Mouse (Mus musculus) hindbrain, postnatal 0 days (tissue): ENCODE measurements around the gene Fam167b. TPM values are rescaled to one million over a fixed set of nuclear protein-coding genes. Genes with fewer than 3 reads are reported as not detected.

Experiments
- ATAC-seq: fragments of 200-750 bp; cut with Nextera tagmentation; 2 replicates; pipeline ENCODE4 v1.8.0; 2017; ENCODE audit warnings: mild to moderate bottlenecking, moderate TSS enrichment, moderate library complexity
- DNase-seq: peaks from one replicate; pipeline ENCODE4 v3.0.0-alpha.2; 2015; ENCODE audit warnings: low spot score
- H3K27ac ChIP-seq: fragments of 300-500 bp; sonication (generic); 2 replicates; pipeline ENCODE4 v1.5.1; 2014; ENCODE audit warnings: mild to moderate bottlenecking
- H3K27me3 ChIP-seq: fragments of 300-500 bp; sonication (generic); 2 replicates; pipeline ENCODE4 v1.6.1; 2014; ENCODE audit warnings: low read length, mixed read lengths; ENCODE audit not compliant: insufficient read depth
- H3K36me3 ChIP-seq: fragments of 300-500 bp; sonication (generic); 2 replicates; pipeline ENCODE4 v1.6.1; 2014; ENCODE audit warnings: low read length, mixed read lengths; ENCODE audit not compliant: insufficient read depth
- H3K4me1 ChIP-seq: fragments of 300-500 bp; sonication (generic); 2 replicates; pipeline ENCODE4 v1.6.1; 2014; ENCODE audit warnings: antibody characterized with exemption, low read length, mixed read lengths; ENCODE audit not compliant: insufficient read depth
- H3K4me2 ChIP-seq: fragments of 300-500 bp; sonication (generic); 2 replicates; pipeline ENCODE4 v1.6.1; 2014; ENCODE audit warnings: low read depth, mild to moderate bottlenecking, low read length, moderate library complexity, mixed read lengths
- H3K4me3 ChIP-seq: fragments of 300-500 bp; sonication (generic); 2 replicates; pipeline ENCODE4 v1.5.1; 2014; ENCODE audit warnings: low read length
- H3K9ac ChIP-seq: fragments of 300-500 bp; sonication (generic); replicated peaks from 2 replicates; pipeline ENCODE4 v1.6.1; 2014; ENCODE audit warnings: mild to moderate bottlenecking, low read length, moderate library complexity, mixed read lengths
- H3K9me3 ChIP-seq: fragments of 300-500 bp; sonication (generic); 2 replicates; pipeline ENCODE4 v1.6.1; 2016; ENCODE audit warnings: low read length, mixed read lengths
- CTCF ChIP-seq: IDR thresholded peaks from 2 replicates; pipeline ENCODE4 v1.5.1; 2016; ENCODE audit warnings: antibody characterized with exemption, control low read depth, low read depth
- WGBS: fragments of 180-500 bp; shearing (Covaris S2); extraction: QIAGEN DNeasy Blood & Tissue Kit; methylation state at CpG from one replicate; pipeline ENCODE4 v1.1.7; 2014; 5-methylcytosine and 5-hydroxymethylcytosine counted together
- polyA plus RNA-seq: library from polyadenylated mRNA; unstranded; fragments of >200 nt; fragmentation: Nextera tagmentation; extraction: Ambion mirVana; gene quantifications from 2 replicates; pipeline ENCODE4 v1.2.1, GENCODE M21; 2015
- total RNA-seq: library from RNA; depleted of rRNA; stranded (reverse); fragments of >200 nt; gene quantifications from 2 replicates; pipeline ENCODE4 v1.2.3, GENCODE M21; 2014; rRNA removed

Gene Fam167b
- total RNA-seq (not detected in 2 replicates), polyA plus RNA-seq (0.33 and 0.48 TPM in 2 replicates)

DNA sequence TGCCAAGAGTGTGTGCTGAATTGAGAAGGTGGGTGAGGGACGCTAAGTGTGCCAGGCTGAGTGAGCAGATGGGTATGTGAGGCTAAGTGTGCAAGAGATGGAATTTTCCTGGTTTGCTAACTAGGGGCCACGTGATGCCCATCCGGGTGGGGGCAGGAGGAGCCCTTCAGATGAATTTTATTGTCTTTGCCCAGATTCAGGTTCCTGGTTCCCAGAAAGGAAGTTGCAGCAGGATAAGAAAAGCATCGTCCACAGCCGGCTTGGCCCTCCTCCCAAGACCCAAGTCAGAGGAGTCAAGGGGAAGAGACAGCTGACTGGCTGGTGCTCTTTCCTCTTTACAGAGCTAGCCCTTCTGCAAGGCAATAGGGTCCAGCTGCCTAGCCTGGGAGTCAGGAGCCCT lies at the start of gene Fam167b:
Fam167b (minus strand) TSS at position 84 of the 400 bp plus-strand sequence.
- Histone ChIP-seq H3K27ac (no peak within 1 kb of the TSS), H3K4me3 (no peak within 1 kb of the TSS), H3K4me2 (peak within 1 kb of the TSS; percentile 36), H3K9me3 (no peaks in the 10 kb centered on the region), H3K27me3 (no peaks in the 10 kb centered on the region), H3K4me1 (no peaks in the 10 kb centered on the region; the same call in 1 of the 2 replicates), H3K9ac (no peak within 1 kb of the TSS), H3K36me3 (no peaks in the 10 kb centered on the region)
- no peak for DNase-seq
- no peak for TF ChIP-seq CTCF
- ATAC-seq, result no peak
- 88% methylated on average over 5 of the region's 5 CpGs for WGBS

DNA sequence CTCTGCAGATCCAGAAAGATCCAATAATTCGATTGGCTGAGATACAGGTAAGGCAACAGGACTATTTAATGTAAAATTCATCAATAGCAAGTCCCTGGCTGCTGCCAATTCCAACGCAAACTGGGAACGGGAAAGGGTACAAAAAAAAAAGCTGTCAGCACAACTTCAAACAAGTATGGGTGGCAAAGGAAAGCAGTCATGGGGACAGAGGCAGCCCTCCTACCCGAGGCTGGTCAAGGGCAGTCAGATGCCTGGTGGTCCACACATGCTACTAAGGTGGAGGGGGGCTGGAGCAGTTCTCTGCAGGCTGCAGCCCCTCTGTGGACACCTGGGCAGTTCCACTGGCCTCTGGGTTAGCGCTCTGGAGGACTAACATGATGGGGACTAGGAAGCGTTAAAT lies 47.7 kb upstream of the Fam167b start:
- no peaks in the 10 kb centered on the region for H3K9me3 ChIP-seq
- no peak for TF ChIP-seq CTCF
- peaks cover 34% of the 10 kb centered on the region for H3K4me1 ChIP-seq
- peak overlapping the region; percentile 98; the same call in 1 of the 2 replicates for H3K27ac ChIP-seq
- H3K4me2 ChIP-seq, result no peak overlapping the region
- no peak for ATAC-seq
- no peak overlapping the region for H3K9ac ChIP-seq
- no peak overlapping the region for H3K4me3 ChIP-seq
- H3K27me3 ChIP-seq, result no peaks in the 10 kb centered on the region
- DNase-seq, result no peak
- 71% methylated on average over 6 of the region's 6 CpGs for WGBS
- peaks cover 45% of the 10 kb centered on the region for H3K36me3 ChIP-seq

DNA sequence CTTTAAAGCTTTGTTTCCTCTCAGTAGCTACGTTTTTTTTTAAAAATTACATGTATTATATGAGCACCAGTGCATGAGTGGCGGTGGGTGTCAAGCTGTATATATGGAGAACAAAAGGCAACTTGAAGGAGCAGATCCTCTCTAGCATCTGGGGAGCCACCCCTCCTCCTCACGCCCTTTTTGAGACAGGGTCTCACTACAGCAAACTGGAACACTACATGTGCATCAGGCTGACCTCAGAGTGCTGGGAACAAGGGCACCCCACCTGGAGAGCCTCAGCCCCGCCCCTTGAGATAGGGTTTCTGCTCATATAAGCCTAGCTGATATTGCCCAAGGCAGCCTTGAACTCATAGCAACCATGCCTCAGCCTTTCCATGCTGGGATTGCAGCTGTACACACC lies 47.1 kb upstream of the Fam167b start:
- H3K36me3 ChIP-seq, result peaks cover 40% of the 10 kb centered on the region
- H3K4me1 ChIP-seq, result peaks cover 35% of the 10 kb centered on the region
- ATAC-seq (no peak), DNase-seq (no peak)
- peak overlapping the region; percentile 98 for H3K27ac ChIP-seq
- H3K27me3 ChIP-seq, result no peaks in the 10 kb centered on the region
- no peak for TF ChIP-seq CTCF
- 39% methylated on average over 4 of the region's 4 CpGs for WGBS
- H3K9me3 ChIP-seq, result no peaks in the 10 kb centered on the region
- H3K9ac ChIP-seq, result peak overlapping the region; percentile 46; the same call in 1 of the 2 replicates
- peak overlapping the region; percentile 89 for H3K4me2 ChIP-seq
- H3K4me3 ChIP-seq, result no peak overlapping the region

DNA sequence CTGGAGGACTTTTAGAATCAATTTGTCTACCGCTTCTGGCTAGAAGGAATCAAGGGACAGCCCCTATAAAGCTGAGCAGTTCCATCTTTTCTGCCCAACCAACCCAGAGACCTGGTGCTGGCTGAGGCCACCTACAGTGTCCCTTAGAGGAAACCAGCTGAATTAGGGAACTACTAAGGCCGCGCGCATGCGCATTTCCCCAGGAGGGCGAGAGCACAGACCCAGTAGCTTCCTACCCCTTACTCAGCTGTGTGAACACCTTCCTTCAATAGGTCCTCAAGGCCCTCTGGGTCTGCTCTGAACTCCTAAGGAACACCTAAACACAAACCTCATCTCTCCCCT lies 46.7 kb upstream of the Fam167b start:
- Histone ChIP-seq H3K27me3 (no peaks in the 10 kb centered on the region), H3K4me1 (peaks cover 35% of the 10 kb centered on the region), H3K9me3 (no peaks in the 10 kb centered on the region), H3K9ac (peak overlapping the region; percentile 46), H3K4me2 (peak overlapping the region; percentile 89), H3K36me3 (peaks cover 35% of the 10 kb centered on the region), H3K4me3 (peak overlapping the region; percentile 55), H3K27ac (peak overlapping the region; percentile 98)
- WGBS, result 2% methylated on average over 6 of the region's 6 CpGs
- peak; percentile 0; the same call in 1 of the 2 replicates for TF ChIP-seq CTCF
- peak; percentile 28 for ATAC-seq
- DNase-seq, result peak; percentile 85

DNA sequence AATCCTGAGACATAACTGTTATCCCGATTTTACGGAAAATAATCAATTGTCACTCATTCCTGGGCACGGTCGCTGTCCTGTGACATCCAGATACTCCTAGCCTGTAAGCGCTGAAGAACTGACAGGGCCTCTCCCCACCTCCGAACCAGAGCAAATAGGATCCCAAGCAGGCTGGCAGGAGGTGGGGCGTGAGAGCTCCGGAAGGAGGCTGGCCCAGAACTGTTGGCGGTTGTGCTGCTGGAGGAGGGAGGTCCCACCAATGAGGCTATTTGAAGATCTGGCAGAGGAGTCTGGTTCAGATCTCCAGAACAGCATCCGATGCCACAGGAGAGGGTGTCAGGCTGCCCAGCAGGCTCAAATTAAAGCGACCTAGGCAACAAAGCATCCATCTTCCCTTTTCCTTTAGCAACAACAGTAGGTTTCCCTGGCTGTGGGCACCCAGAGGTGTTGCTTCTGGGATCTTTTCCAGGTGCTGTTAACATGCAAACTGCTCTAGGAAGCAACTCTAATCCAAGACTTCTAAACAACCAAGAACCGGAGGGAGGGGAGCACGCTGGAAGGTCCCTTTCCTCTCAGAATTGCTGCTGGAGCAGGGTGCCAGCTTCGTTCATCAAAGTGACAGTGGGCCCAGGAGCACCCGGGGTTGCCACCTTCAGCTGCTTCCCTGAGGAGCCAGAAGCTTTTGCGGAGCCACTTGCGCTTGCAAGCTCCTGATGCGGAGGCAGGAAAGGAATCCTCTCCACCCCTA lies 46.1 kb upstream of the Fam167b start:
- Histone ChIP-seq H3K27me3 (no peaks in the 10 kb centered on the region), H3K9me3 (no peaks in the 10 kb centered on the region), H3K4me1 (peaks cover 35% of the 10 kb centered on the region), H3K4me3 (peak overlapping the region; percentile 55), H3K9ac (peak overlapping the region; percentile 79), H3K27ac (peak overlapping the region; percentile 98), H3K36me3 (peaks cover 30% of the 10 kb centered on the region), H3K4me2 (peak overlapping the region; percentile 89)
- ATAC-seq (peak; percentile 96), DNase-seq (peak; percentile 96)
- no peak; the same call in 1 of the 2 replicates for TF ChIP-seq CTCF
- WGBS, result 1% methylated on average over 18 of the region's 18 CpGs

DNA sequence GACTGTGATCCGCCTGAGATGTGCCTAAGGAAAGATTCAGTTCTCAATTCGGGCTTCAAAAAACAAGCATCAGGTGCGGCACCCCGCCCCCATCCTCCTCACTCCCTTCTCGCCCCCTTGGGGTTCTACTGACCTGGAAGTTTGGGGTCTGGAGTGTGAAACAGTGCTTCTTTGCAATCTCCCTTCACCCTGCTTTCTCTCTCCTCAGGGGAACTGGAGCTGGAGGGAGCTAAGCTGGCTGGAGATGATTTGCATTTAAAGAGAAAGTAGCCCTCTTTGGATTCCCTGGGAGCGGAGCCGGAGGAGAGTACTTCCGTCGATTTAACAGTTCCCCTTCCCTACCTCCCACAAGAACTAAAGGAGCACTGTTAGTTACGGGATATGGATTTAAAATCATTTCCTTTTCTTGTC lies 45.3 kb upstream of the Fam167b start, which contains the start of gene Ccdc28b:
Ccdc28b (minus strand) TSS at position 267 of the 411 bp plus-strand sequence.
- Histone ChIP-seq H3K4me3 (peak within 1 kb of the TSS; percentile 55), H3K9me3 (no peaks in the 10 kb centered on the region), H3K4me2 (peak within 1 kb of the TSS; percentile 89), H3K27me3 (no peaks in the 10 kb centered on the region), H3K4me1 (peaks cover 35% of the 10 kb centered on the region), H3K36me3 (peaks cover 22% of the 10 kb centered on the region), H3K27ac (peak within 1 kb of the TSS; percentile 98), H3K9ac (peak within 1 kb of the TSS; percentile 79)
- TF ChIP-seq CTCF, result no peak
- WGBS, result 0% methylated on average over 10 of the region's 10 CpGs
- DNase-seq, result peak; percentile 75
- ATAC-seq, result peak; percentile 21
